Mouse (Mus musculus) cerebellum, adult 18-20 months (tissue): ENCODE measurements at regions not wholly inside any gene's neighbourhood (a gene's known extent, or its start where the extent isn't known, plus 50 kb on each side); places are given as distances from the start of the nearest gene placed in this dataset.
A peak's percentile ranks its signal among the peaks of the same experiment; 100 is the strongest.

Experiments used
- DNase-seq, 2 experiments: peaks; one replicate each; pipeline ENCODE4 v3.0.0; 2021

DNA sequence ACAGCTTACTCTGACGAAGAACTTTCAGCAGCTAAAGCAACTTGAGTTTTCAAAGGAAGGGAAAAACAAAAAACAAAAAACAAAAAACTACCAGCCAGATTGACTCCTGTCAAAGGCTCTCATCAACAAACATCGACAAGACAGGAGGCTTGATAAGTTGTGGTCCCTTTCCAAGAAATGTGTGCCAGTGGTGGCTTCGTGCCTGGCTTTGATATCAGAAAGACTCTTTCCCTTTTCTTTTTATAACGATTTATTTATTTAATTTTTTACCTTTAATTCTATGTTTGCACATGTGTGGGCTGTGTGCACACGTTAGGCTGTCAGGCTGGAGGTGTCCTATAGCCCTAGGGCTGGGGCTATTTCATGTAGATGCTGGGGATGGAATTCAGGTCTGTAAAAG, 60.4 kb downstream of the Dact1 start:
- no peak for DNase-seq

DNA sequence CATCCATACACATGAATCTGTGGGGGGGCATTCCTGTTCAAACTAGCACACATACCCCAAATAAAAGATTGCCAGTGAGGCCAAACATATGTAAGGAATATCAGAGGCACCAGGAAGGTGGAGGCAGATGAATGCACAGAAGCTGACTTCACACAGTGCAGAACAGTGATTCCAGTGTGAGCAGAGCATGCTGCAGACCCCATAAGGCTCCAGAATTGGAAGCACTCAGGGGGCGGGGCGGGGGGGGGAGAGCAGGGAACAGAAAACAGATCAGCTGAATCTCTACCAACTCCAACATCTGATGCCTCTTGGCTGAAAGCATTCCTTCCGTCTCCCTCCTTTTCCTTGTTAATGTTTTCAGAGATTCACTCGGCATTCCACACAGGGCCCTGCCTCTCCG, 62.3 kb downstream of the Dact1 start:
- no peak for DNase-seq

DNA sequence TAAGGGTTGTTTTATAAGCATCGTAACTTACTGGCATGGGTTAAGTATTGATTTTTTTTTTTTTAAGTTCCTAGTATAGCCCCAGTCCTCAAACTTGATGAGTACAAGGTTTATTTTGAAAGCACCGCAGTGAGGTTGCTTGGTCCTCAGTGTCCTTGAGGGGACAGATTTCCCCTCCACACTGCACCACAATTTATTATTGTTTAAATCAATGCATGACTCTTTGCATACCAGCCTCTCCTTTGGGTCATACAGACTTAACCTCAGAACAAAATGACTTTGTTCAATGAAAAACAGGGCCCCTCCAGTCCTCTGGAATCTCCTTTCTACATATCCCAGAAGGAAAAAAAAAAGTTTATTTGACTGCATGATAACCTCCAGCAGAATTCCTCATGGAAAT, 63.9 kb downstream of the Dact1 start:
- DNase-seq = no peak

DNA sequence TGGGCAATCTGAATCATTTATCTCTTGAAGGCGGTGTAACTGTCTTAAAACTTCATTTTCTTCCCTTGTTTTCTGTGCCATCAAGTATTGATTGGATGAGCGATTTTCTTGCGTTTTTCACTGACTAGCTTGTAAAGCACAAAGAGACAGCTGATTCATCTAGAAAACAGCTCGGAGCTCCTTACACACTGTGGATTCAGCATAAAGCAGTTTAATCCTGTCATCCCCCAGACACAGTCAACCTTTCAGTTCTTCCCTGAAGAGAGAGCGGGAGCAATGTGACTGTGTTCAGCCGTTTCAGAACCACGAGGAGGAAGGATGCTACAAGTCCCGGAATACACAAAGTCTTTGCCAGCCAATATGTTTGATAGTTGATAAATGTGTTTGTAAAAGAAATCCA, 66.8 kb downstream of the Dact1 start:
- no peak for DNase-seq

DNA sequence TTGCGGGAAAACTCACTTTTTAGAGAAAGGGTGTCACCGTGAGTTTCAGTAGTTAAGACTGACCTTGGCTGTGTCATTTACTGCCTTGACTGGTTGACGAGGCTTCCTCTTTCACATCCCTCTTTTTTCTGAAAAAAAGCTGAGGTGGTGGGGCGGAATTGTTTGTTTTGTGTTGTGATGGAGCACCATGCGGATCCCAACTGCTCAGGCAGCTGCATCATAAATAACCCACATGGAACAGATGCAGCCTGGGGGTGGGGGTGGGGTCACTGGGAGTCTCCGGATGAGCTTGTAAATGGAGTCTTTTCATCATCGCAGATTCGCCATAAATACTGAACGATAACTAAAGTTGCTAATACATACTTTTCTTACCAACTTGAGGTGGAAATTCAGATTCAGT, 67.3 kb downstream of the Dact1 start:
- DNase-seq = no peak

DNA sequence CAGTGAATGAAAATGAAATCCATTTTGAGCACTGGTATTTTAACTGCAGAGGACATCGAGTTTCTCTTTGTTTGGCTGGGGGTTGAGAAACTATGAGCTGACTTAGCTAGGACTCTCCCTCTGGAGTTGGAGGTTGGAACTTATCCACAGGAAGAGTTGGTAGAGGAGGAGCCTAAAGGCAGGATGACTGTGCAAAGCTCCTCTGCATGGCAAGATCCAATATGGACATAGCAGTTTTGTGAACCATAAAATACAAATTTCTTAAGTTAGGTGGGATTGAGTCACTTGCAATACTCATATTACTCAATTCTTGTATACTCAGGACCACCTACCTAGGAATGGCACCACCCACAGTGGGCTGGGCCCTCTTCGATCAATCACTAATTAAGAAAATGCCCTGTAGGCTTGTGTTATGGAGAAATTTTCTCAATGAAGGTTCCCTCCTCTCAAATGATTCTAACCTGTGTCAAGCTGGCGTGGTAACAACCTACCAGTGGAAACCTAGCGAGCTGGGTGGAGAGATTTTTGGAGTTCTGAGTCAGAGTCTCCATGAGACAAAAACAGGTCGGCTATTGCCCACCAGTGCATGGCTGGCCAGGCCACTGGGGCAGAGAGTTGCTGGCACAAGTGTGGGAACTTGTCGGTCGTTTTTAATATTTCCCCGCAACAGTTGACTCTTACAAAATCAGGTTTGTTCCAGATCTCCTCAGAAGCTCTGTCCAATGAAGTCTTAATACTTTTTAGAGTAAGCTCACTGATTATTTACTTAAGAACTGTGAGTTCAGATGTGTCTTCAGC, 70.1 kb downstream of the Dact1 start:
- no peak for DNase-seq

DNA sequence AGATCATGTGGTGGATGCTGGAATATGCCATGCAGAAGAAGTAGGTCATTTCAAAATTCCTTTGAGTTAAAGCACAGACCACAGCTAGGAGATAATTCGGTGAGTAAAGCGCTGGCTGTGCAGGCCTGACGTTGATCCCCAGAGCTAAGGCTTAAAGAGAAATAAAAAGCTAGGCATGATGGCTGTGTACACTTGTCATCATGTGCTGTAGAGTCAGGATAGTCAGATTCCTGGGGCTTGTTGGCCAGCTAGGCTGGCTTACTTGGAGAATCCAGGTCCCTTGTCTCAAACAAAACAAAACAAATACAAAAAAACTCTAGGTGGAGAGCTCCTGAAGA, 70.7 kb downstream of the Dact1 start:
- DNase-seq = no peak

DNA sequence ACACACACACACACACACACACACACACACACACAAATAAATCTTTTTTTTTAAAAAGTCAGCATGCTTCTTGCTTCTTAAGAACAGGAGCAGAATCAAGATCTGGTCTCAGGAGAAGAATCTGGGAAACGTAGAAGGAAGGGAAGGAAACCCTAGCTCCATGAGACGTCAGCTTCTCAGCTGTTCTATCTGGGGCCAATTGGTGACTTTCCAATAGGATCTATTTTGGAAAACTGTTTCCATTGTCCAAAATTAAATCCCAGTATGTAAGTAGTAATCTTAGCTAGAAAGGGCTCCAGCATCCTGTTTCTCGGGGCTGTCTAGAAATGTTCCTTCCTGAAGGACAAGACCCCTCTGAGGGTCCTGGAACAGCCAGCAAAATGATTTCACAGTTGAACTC, 76.6 kb downstream of the Dact1 start:
- DNase-seq = no peak

DNA sequence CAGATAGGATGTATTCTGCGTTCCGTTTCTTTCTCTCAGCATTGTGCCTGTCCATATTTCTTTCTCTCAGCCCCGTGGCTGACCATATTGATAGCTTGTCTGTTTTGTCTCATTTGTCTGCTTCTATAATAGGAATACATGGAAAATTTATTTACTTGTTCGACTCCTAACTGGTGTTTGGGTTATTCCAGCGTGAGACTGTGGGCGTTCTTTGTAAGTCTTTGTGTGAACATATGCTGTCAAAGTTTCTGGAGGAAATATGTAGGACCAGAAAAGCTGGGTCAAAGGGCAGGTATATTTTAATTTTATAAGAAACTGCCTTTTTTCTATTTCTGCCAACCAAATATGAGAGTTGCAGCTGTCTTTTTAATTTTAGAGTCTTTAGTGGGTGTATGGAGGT, 81.8 kb downstream of the Dact1 start:
- DNase-seq = no peak

DNA sequence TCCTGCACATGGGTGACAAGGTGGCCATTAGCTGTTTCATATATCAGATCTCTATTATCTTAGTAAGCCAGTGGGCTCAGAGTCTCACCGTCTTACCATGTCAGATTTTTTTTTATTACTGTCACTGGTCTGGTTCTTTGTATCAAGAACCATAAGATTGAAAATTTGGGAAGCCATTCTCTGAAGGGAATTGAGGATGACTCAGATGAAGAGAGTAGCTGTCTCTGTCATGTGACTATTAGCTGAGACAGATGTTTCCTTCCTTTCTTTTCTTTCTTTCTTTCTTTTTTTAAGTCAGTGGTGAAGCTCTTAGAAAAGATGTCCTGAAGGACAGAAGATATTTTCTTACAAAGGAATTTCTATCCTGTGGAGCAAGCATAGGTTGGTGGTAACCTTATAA, 84.1 kb downstream of the Dact1 start:
- DNase-seq = no peak

DNA sequence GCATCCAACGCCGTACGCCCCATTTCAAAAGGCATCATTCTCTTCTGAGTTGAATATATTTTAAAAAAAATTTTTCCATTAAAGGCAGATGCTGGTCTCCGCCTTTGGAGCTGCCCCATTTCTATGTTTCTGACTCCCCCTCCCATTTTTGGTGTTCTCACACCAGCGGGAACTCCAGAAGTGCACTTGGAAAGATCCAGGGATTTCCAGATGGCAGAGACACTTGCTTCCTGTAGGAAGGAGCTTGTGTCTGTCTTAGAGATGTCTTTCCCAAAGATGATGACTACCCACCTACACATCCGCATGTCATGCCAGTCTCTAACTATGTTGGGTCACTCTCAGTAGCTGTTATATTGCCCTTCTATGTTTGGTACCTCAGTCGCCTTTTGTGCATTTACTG, 87.8 kb downstream of the Dact1 start:
- no peak for DNase-seq

DNA sequence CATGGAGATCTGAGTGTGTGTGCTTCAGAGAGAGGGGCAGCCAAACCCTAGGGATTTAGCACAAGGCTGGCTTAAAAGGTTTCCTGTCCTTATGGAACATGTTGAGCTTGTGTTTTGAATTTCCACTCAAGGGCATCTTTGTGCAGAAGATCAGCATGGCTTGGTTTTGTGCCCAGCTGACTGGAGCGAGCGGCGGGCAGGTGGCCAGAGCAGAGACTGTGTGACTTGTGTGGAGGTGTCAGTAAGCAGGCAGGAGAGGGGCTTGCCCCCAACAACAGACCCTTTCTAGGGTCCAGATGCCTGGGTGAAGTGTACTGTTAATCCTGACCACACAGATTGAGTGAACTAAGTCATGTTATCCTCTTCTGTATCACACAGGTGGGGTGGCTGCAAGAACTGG, 89.0 kb downstream of the Dact1 start:
- peak; percentile 87 for DNase-seq

DNA sequence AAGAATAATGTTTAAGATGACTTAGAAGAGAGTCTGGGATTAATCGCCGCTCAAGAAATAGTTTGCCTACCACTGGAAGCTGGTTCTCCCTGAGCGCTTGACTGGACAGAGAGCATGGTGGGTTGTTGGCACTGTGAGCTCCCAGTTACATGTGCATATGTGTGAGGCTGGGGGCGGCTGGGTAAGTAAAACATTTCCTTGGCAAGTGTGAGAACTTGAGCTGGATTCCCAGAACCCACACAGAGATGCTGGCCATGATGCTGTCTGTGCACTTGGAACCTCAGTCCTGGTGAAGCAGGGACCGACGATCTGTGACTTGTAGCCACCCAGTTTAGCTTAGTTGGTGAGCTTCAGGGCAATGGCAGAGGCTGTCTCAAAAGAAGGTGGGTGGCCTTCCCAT, 90.5 kb downstream of the Dact1 start:
- DNase-seq = no peak

DNA sequence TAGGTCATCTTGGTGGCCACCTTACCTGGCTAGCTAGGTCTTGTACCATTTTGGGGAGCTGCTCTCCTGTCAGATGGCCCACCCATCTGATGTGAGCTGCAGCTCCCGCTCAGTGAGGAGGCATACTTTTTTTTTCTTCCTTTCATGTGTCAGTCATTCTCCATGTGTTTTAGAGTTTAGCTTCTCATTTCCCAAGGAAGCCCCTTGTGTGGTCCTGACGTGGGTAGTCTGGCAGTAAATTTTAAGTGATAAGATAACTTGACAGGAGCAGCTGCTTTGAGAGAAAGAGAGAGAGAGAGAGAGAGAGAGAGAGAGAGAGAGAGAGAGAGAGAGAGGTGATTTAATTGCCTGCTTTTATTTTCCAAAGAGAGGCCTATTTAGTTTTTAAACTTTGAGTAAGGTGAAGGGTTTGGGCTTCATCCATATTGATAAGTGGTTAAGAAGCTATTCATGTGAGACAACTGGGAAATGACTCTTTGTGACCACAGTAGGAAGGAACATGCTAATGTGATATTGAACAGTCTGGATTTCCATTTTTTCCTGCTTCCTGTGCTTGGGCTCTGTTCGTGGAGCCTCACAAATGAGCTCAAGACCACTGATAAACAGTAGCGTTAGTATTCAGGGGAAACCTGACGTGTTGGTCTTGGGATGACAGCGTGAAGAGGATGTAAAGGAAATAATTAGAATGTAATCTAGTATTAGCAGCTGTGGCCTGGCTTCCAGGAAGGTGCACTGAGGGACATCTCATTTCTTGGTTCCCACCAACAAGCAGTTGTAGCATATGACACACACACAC, 92.1 kb downstream of the Dact1 start:
- DNase-seq = no peak

DNA sequence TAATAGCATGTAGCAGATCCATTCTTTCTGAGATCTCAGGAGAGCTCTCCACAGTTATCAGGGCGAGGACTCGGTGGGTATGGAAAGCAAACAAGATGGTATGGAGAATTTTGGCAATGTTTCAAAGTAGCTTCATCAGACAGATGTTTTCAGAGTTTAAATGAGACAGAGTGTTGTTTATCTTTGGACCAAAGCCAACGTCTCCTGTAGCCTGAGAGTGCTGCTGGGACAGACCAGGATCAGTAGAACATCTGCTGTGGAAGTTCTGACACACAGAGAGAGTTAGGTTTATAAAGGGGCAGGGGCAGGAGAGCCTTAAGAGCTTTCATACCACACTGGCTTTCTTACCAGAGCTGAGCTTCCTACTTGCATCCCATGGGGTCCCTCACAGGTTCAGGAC, 97.6 kb downstream of the Dact1 start:
- no peak for DNase-seq

DNA sequence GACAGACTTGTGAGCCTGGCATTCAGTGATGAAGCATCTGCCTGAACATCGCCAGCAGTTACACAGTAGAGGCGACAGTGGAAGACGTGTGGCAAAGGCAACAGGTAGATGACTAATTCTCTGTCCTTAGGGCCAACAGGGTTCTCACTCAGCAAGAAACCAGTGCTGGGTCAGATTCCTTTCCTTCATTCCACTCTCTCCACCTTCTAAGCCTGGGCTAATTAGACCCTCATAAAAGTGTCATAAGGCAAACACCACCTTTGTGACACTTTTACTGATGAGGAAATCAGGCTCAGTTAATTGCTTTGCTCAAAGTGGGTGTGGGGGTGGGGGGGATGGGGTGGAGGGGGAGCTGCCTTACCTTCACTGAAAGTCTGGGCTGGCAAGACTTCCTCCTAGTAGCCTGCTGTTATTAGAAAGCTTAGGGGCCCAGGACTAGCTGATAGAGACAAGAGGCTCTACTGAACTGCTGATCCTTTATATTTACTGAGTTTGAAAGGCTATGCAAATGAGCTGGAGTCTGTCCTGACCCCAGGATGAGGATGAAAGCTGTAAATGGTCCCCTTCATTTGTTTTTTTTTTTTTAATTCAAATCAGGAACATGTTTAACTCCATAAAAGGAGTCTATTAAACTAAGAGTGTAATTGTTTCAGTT, 98.8 kb downstream of the Dact1 start:
- DNase-seq = no peak

DNA sequence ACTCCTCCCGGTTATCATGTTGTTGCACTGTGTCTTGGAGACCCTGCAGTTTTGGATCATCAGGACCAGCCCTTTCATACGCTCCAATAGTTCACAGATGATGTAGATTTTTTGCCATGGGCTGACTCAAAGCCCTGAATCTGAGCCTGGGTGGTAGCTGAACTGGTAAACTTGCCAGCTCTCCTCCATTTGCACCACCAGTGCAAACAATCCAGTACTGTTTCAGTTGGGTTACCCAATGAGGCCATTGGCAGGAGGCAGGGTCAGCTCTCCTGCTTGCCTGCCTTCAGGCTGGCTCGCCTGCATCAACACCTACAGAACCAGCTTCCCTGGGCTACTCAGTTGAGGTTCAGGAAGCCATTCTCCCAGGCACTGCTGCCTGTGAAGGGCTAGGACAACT, 102.6 kb downstream of the Dact1 start:
- no peak for DNase-seq

DNA sequence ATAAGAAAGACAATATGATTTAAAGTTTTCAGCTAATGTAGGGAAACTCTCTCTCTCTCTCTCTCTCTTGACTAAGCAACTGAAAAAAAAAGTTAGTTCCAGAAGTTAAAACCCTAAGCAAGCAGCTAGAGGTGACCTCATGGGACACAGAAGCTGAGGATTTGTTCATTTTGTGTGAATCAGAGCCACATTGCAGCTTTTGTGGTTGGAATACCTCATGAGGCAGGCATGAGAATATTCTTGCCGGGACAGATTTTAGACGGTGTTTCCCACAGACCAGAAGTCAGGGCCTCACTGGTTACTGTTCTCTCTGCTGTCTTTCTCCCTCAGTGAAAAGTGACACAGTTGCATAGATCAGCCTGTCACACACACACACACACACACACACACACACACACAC, 107.3 kb downstream of the Dact1 start:
- DNase-seq = no peak

DNA sequence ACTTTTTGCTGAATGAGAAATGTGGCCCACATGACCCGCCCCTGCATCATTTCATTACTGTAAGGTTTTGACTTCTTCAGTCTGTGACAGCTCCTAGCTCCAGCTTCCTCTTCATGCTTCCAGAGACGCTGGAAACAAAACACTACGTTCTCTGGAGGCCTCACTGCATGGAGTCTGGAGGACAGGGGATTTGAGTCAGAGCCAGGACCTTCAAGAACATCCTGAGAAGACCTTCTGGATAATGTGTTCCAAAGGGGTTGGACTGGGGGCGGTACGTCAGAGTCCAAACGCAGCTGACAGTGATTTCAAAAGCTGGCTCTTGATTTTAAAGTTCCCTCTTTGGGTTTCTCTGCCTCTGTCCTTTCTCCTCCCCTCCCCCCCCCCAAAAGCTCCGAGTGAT, 108.5 kb downstream of the Dact1 start:
- no peak for DNase-seq

DNA sequence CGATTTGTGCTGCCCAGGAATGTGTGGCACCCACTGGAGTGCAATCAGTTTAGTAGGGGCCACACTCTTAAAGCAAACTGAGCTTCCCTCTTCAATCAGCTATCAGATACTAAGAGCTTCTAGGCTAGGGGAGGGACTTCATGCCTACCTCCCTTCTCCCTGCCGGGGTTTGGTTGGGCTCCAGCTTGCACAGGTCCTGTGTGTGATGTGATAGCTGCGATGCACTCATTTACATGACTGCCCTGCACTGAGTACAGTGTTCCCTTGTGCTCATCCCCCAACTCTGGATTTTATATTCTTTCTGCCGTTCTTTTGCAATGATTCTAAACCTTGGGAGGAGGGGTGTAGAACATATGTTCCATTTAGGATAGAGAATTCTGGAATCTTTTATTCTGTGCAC, 109.5 kb downstream of the Dact1 start:
- no peak for DNase-seq

DNA sequence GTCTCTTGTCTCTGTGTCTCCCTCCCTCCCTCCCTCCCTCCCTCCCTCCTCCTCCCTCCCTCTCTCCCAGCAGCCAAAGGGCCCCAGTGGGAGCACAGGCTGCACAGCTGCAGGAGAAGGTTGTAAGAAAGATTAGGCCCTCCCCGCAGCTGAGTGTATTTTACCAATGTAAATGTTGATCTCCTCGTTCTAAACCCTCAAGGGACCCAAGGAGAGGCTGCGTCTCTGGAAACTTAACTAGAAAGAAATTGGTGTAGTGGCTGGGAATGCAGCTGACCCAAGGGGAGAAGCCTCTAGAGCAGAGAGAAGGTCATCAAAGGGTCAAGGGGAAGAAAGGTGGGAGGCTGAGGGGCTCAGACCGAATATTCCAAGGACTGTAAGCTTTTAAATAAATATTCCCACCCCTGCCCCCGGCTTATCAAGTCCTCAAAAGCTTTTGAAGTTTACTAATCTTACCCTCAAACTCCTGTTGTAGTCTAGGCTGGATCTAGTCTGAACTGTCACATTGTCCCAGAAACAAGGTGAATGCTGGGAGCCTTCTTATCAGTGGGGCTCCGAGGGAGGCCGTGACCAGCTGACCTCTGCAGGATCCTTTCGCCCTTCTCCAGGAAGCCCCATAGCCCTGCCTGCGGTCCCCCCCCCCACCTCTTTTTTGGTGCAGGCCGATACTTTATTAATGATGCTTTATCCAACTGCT, 116.5 kb downstream of the Dact1 start:
- no peak for DNase-seq

DNA sequence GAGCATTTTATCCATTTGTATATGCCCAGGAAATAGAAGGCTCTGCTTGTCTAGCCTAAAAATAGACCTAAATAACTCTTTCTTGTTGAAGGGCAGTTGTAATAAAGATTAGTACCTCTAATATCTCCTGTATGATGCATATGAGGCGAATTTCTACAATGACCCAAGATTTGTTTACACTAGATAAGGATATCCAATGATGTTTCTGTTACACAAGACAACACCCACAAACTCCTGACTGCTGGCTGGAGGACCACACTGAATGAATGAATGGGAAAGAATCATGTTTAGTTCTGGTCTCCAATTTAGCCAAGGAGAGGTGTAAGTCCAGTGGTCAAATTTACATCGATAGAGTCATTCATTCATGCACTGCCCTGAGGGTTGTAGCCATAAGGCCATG, 118.3 kb downstream of the Dact1 start:
- no peak for DNase-seq

DNA sequence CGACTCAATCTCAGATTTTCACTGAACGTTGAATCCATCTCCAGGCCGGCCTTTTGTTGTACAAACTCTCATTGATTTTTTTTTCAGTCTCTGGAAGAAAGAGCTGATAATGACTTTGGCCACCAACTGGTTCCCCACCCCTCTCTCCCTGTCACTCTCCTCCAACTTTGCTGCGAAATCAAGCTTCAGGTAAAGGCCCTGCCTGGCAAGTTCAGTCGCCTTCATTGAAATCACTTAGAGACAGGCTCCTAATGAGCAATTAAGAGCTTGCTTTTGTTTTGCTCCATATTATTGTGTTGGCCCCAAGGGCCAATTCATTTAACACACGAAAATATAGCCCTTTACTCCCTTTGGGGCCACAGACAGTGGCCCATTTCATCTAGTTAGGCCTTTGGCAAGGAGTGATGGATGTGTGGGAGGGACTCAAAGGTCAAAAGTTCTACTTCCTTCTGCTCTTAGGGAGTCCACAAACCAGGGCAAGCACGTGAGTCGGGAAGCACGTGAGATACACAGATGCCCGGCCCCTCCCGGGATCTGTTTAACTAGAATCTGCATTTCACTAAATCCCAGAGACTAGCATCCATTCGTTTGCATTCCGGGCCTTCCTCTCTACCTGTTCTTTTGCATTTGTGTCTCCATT, 120.0 kb downstream of the Dact1 start:
- peak in 1 of 2 experiments; percentile 28 for DNase-seq
